Mouse (Mus musculus): Measurements from ENCODE around the gene Dscam.

DNA sequence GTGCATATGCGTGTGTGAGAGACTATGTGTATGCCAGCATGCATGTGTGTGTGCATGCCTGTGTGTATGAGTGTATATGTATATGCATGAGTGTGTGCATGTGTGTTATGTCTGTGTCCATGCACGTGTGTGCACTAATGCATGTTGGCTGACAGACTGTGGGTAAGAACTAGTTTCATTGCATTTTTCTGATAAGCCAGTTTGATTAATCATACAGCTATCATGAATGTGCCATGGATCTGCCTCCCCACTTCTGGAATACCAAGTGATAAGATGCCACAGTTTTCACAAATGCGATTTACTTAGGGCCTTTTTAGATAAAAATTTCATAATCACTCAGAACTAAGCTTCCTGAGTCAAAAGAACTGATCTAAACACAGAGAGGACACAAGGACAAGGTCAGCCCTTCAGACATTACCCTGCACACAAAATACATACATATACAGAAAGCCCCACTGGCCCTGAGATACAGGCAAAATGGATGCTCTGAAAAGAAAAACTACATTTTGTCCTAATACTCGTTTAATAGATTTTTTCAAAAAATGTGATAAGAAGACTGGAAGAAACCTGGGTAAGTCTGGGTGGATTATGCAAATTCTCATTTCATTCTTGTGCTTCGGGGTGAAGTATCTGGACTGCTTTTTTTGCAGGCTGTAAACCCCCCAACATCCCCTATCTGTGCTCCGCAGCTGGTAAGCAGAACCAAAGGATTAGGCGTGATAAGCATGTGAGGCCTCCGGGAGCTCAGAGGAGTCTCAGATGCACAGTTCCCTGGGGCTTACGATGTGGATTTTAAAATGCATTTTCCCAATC, 164.3 kb downstream of the Dscam start:
- TF ChIP-seq CTCF (IDR thresholded peaks at IDR 0.05; ENCODE audit: low read depth, low read length) = no peak
- TF ChIP-seq POLR2A (IDR thresholded peaks at IDR 0.05; ENCODE audit: extremely low read depth, insufficient read depth, low read length) = no peak
